Mouse (Mus musculus) bone marrow macrophage, adult 2 months (primary cell): ENCODE measurements around the gene Cpm.

Experiments
- CTCF ChIP-seq: IDR thresholded peaks from 2 replicates; pipeline ENCODE4 v1.5.1; 2012; ENCODE audit warnings: low read depth, mild to moderate bottlenecking, low read length, moderate library complexity
- POLR2A ChIP-seq: IDR thresholded peaks from 2 replicates; pipeline ENCODE4 v1.6.1; 2012; ENCODE audit warnings: mild to moderate bottlenecking, low read depth, low read length, borderline replicate concordance

DNA sequence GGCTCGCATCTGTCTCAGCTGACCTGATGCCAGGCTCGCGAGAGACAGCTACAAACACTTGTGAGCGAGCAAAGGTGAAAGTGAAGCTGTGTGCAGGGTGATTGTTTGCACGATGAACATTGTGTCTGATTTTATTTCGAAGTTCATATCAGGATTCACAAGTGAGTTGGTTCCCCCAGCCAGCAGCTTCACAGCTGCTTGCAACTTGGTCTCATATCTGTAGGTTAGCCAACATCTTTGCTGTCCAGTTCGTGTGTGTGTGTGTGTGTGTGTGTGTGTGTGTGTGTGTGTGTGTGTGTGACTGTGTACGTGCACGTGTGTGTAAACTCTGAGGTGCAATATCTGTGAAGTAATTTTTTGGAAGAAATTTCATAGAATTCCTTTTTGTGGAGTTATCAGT lies 26.2 kb downstream of the Cpm start:
- no peak for TF ChIP-seq CTCF
- TF ChIP-seq POLR2A, result no peak
